Mouse (Mus musculus) testis, adult 2 months (tissue): ENCODE results near the gene Nr4a3.

ENCODE experiments used
- CTCF ChIP-seq: fragments of 200-500 bp; IDR thresholded peaks from 2 replicates; pipeline ENCODE4 v1.5.1; 2012; ENCODE audit warnings: low read depth, mild to moderate bottlenecking, inconsistent platforms, low read length, moderate library complexity; ENCODE audit not compliant: control insufficient read depth, insufficient read depth, insufficient replicate concordance
- POLR2A ChIP-seq: fragments of 200-500 bp; IDR thresholded peaks from 2 replicates; pipeline ENCODE4 v1.6.1; 2012; ENCODE audit warnings: low read depth, mild to moderate bottlenecking, inconsistent platforms, low read length, moderate library complexity; ENCODE audit not compliant: control insufficient read depth

- TF ChIP-seq CTCF (no peak), POLR2A (no peak)
These were observed 2.5 kb upstream of the Nr4a3 start for GRCm38 (mm10) chr4:48042466-48042785.
